Mouse (Mus musculus): ENCODE results near the gene Bhlhe40.

Gene Bhlhe40

DNA sequence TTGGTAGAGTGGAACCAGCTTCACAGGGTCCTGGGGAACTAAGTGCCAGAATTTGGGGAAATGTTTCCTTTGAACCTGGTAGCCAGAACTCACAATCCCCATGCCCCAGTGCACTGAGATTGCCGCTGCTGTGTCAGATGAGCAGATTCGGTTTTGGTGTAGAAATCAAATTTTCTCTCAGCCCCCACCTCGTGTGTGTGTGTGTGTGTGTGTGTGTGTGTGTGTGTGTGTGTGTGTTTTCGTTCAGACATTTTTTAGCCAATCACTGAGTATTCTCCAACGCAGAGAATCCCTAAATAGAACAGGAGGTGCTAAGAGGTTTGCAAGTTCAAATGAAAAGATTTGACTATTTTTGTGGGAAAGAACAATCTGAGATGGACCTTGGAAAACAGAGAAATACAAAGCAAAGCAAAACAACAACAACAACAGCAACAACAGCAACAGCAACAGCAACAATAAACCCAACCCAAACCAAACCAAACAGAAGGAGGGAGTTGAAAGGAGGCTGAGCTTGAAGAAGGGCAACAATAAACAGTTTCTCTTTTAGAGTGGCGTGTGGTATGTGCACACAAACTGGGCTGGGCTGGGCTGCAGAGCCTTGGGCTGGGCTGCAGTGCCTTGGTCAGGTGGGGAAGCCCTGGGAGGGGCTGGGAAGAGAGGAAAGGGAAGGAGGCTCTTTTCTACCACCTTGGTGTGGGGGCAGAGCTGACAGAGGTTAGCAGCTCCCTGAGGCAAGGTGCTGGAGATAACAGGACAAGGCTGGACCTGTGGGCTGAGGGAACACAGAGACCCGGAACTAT, 52.9 kb downstream of the Bhlhe40 start:
- no peak for DNase-seq (ENCODE audit: low spot score in 2 of 2)
